14 mouse cellular contexts compared by ENCODE assay signal in genomic region chr7:65586429-65586828, GRCm38 (mm10).
"Had no signal": no experiment of that assay in that cellular context is flagged by ENCODE, and none has a peak within 500 bp of the region (broad histone marks: within the 10 kb centered on the region; RNA-seq: fewer than 3 reads in every experiment).

No protein-coding gene starts in this region.

- H3K4me1 ChIP-seq: kidney, embryonic 15.5 days; liver, embryonic 15.5 days; lung, embryonic 15.5 days; megakaryocyte, embryonic 14.5 days; stomach, embryonic 15.5 days had no signal

- H3K36me3 ChIP-seq: kidney, embryonic 15.5 days; liver, embryonic 15.5 days; lung, embryonic 15.5 days; neural tube, embryonic 15.5 days; stomach, embryonic 15.5 days had no signal

- ATAC-seq: intestine, embryonic 16.5 days had no signal

- DNase-seq: kidney, postnatal 14 days; lung, postnatal 14 days; thymus, adult 2 months; thymus, postnatal 25 days had no signal

- H3K9ac ChIP-seq: kidney, embryonic 15.5 days; liver, embryonic 15.5 days; lung, embryonic 15.5 days; neural tube, embryonic 15.5 days; stomach, embryonic 15.5 days had no signal

- H3K4me3 ChIP-seq: kidney, embryonic 15.5 days; liver, embryonic 15.5 days; lung, embryonic 15.5 days; megakaryocyte, embryonic 14.5 days; myocyte; neural tube, embryonic 15.5 days; stomach, embryonic 15.5 days had no signal

- H3K4me2 ChIP-seq: kidney, embryonic 15.5 days; liver, embryonic 11.5 days; liver, embryonic 15.5 days; lung, embryonic 15.5 days; neural tube, embryonic 15.5 days; stomach, embryonic 15.5 days had no signal

- H3K27ac ChIP-seq: kidney, embryonic 15.5 days; liver, embryonic 15.5 days; lung, embryonic 15.5 days; macrophage; neural tube, embryonic 15.5 days; stomach, embryonic 15.5 days had no signal

- H3K9me3 ChIP-seq: kidney, embryonic 15.5 days; liver, embryonic 15.5 days; lung, embryonic 15.5 days; megakaryocyte, embryonic 14.5 days; neural tube, embryonic 15.5 days; stomach, embryonic 15.5 days had no signal

- H3K27me3 ChIP-seq: kidney, embryonic 15.5 days; liver, embryonic 15.5 days; lung, embryonic 15.5 days; neural tube, embryonic 15.5 days; stomach, embryonic 15.5 days had no signal
